Mouse (Mus musculus) c-Kit-negative CD71-positive TER-119-positive erythroid progenitor cells, embryonic 14.5 days (primary cell): ENCODE data around the gene Svs5.
"Not testable (repeated sequence)": the region's sequence is repeated elsewhere in the genome, so short reads cannot be mapped to it uniquely, and the experiment has no call there.

Experiments
- DNase-seq: peaks from one replicate; pipeline ENCODE4 v3.0.0-alpha.2; 2013; ENCODE audit warnings: low read depth, low spot score

Gene Svs5

GRCm38 (mm10) chr2:164332440-164332839 is at the start of gene Svs5:
Svs5 (plus strand) TSS chr2:164332740.
- not testable (repeated sequence) for DNase-seq

DNA sequence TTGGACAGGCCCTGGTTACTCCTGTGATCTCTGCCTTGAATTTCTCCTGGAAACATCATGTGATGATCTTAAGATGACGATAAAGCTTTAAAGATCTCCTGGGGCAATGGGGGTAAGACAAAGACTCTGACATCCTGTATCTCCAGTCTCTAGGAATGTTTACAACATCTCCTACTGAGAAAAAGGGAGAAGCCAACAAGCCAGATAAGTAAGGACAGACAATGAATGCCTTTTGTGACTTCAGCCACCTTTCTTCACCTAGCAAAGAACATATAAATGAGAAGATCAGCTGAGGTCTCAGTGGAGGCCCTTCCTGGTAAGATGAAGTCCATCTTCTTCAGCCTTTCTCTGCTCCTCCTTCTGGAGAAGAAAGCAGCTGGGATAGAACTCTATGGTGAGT is 43.6 kb upstream of the Svs5 start, which contains the start of gene Svs3a:
Svs3a (plus strand) TSS at position 301 of the 400 bp plus-strand sequence.
- not testable (repeated sequence) for DNase-seq

DNA sequence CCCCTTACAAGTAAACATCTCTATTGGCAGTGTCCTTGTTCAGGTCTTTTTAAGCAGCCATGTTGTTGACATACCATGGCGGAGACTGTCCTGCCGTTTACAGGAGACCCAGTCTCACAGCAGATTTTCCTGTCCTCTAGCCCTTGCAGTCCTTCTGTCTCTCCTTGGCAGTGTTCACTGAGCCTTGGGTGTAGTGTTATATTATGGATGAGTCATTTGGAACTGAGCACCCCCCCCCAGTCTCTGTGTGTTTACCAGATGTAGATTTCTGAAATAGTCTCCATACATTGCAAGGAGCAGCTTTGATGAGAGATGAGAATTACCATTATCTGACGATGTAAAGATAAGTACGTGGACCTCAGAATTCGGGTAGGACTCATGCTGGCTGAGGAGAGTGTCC is 19.9 kb upstream of the Svs5 start:
- DNase-seq: no peak

DNA sequence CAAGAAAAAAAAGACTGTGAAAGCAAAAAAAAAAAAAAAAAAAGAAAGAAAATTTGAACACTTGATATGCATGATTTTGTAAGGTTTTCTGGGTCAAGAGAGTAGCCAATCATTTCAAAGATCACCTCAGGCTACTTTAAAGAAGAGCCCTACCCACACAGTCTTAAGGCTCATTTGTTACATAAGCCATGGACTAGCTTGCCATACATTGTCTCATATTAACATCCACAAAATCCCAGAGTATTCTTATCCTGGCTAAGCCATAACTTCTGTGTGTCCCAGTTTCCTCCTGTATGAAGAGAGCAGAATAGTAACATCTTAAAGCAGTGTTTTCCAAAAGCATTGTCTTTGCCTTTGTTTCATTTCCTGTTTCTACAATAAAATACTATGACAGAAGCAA is 17.1 kb upstream of the Svs5 start:
- DNase-seq: not testable (repeated sequence)

DNA sequence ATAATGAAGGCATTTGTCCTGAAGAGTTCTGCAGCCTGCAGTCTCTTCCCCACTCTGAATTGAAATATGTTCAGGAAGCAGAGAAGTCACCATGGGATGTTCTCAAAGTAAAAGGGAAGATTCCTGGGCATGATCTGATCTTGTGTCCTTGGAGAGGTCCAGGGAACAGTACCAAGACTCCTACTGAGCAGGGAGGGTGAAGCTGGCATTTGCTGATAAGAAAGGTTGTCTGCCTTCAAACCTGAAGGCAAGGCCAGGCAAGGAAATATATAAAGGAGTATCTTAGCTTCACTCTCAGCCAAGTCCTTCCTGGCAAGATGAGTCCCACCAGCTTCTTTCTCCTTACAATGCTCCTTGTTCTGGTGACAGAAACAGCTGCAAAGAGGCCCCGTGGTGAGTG is 16.1 kb upstream of the Svs5 start, which contains the start of gene Svs6:
Svs6 (plus strand) TSS at position 301 of the 400 bp plus-strand sequence.
- not testable (repeated sequence) for DNase-seq

- DNase-seq: no peak
Measured at GRCm38 (mm10) chr2:164320983-164321382, 11.6 kb upstream of the Svs5 start.

DNA sequence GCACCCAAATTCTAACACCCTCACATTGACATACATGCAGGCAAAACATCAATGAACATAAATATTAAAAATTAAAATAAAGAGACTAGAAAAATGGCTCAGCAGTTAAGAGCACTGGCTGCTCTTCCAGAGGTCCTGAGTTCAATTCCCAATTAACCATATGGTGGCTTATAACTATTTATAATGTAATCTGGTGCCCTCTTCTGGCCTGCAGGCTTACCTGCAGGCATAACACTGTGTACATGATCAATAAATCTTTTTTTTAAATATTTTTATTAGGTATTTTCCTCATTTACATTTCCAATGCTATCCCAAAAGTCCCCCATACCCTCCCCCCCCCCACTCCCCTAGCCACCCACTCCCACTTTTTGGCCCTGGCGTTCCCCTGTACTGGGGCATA is 11.2 kb downstream of the Svs5 start:
- not testable (repeated sequence) for DNase-seq

GRCm38 (mm10) chr2:164347697-164348096 is 15.2 kb downstream of the Svs5 start:
- DNase-seq: not testable (repeated sequence)

DNA sequence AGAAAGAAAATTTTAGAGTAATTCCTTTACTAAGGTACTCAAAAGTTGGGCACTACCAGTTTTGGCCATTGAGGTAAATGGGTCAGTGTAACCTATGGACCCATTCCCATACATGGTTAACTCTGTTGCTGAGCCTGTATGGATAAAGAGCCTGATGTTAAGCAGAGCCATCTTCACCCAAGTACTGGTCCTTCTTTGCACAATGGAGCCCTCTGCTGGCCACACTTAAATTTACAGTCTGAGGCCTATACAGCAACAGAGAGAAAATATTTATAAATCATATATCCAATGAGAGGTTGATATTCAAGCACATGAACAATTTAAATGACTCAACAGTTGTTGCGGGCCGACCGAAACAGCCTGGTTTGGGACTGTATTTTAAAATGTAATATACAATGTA is 16.4 kb downstream of the Svs5 start:
- no peak for DNase-seq

DNA sequence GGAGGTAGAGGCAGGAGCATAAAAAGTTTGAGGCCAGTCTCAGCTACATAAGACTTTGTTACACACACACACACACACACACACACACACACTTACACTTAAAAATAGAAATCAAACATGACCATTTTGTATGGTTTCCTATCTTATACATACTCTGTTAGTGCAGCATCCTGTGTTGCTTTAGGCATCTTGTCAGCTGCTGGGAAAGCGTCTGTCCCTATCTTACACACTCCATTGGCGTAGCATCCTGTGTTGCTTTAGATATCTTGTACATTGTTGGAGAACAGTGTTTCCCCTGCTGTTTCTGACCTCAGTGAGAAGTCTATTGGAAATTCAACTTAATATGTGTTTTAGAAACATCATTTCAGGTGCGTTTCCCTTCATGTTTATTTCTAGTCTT is 20.2 kb downstream of the Svs5 start:
- no peak for DNase-seq

DNA sequence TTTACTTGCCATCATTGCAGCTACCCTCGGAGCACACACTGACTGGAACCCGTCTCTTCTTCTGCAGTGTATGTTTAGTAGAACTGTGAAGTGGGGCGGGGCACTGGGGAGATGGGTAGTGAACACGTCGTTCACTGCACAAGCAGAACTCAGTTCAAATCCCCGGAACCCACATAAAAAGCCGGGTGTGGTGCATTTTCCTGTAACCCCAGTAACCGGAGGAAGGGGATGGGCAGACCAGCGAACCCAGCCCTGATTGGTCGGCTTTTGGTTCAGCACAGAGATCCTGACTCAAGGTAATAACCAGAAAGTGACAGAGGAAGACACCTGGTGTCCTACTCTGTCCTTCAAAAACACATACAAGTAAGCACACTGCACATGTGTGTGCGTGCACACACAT is 20.8 kb downstream of the Svs5 start:
- DNase-seq: no peak

DNA sequence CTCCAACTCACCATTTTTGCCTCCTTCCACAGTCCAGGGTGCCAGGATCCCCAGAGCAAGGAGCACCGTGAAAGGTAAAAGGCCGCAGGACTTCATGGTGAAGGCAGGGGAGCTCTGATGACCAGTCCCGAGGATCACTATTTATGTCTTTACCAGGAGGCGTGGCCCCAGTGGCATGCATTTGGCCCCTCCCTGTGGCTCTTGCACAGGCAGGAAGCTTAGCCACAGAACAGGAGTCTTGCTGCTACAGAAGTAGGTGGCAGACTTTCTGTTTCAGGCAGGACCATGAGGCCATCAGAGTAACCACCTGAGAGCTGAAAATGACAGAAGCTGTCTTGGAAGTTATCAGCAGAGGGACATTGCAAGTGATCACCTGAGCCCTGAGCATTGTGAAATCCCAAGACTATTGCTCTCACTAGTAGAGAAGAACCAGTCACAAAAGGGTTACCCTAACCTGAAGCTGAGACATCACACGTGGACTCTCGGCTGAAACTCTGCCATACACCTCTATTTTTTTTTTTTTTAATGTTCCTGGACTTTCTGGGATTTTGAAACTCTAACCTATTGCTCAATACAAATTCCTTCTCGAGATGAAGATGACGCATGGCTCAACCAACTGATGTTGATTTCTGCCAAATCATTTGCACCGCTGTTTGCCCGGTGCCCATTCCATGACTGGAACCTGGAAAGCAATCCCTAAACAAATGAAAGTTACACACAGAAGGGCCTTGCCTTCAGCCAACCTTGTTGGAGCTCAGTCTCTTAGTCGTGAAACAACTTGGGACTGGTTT is 23.8 kb downstream of the Svs5 start:
- DNase-seq: no peak

DNA sequence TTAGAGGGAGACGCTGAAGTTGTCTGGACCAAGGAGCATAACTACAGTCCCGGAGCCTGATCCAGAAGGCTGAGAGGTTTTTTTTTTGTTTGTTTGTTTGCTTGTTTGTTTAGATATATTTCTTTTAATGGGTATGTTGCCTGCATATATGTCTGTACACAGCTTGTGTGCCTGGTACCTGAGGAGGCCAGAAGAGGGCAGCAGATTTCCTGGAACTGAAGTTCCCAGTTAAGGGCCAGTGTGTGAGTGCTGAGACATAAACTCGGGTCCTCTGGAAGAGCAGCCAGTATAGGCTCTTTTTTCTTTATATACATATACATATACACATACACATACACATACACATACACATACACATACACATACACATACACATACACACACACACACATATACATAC is 25.8 kb downstream of the Svs5 start:
- no peak for DNase-seq

- DNase-seq: no peak
Measured at GRCm38 (mm10) chr2:164359031-164359430, 26.5 kb downstream of the Svs5 start.

DNA sequence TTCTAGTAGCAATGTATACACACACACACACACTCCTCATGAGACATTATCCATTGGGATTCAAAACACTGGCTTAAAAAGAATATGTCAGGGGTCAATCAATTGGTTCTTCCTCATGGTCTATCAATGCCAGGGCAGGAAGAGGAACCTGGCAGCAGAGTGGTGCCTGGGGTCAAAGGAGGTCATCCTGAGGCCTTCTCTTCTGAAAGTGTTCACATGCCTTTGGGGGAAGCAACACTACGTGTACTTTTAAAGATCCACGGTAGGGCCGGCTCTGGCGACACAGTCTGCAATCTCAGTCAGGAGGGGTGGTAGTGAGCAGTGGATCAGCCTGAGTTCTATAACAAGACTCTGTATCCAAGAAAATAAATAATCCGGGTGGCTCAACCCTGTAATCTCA is 27.1 kb downstream of the Svs5 start:
- no peak for DNase-seq

GRCm38 (mm10) chr2:164360974-164361657 is 28.6 kb downstream of the Svs5 start:
- DNase-seq: no peak

DNA sequence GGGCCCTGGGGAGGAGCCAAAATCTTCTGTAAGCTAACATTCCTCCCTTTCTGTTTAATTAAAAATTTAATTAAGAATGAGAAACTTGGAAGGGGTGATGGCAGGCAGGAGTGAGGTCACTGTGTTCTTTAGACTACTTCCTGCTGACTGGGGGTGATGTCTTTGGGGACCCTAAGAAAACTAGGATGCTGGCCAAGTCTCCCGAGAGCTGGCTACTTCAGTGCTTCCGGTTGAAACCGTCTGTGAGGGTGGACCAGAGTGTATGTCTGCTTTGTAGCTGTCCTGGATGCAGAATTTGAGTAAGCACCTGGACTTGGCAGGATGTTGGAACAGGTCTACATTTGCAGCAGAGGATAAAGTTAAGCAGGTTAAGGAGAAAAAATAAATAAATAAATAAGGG is 34.4 kb downstream of the Svs5 start:
- DNase-seq: no peak

DNA sequence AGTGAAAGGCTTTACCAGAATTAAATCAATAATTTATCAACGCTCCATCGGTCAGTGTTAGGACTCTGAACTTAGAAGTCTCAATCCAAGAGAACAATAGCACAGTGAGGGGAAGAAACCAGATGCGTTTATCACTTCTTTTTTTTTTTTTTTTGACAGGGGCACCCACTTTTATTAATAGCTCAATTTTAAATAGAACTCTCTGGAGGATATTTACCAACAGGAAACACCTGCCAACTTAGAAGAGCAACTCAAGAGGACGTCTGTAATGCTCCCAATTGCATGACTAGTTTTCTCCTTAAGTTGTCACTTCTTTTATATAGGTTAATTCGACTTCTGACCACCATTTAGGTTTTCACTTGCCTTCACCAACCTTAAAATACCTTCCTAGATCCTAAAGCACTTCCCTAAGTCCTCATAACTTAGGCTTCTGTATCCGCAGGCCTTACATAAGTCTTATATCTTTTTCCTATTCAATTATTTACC is 36.1 kb downstream of the Svs5 start:
- no peak for DNase-seq

DNA sequence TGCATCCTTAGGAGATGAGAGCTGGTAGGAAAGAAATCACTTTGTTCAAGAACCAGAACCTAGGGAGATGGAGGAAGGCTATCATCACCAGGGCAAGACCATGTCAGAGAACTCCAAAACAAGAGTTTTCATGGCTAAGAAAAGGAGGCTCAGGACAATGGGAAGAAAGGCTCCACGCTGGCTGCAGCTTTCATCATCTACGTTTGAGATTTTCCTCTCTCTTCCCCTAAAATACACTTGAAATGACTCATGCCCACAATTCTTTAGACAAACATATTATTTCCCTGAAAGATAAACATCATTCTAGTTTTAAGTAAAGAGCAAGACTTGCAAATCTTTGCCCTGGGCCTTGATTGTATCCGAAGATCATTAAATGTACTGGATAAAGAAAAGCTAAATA is 38.8 kb downstream of the Svs5 start:
- DNase-seq: no peak

- DNase-seq: no peak
Measured at GRCm38 (mm10) chr2:164372408-164373053, 40.0 kb downstream of the Svs5 start.

- DNase-seq: no peak
Measured at GRCm38 (mm10) chr2:164373187-164373586, 40.6 kb downstream of the Svs5 start.
